8 mouse cellular contexts compared by ENCODE assay signal in genomic region chr11:20531992-20532881, GRCm38 (mm10). TPM values are rescaled to one million over a fixed set of nuclear protein-coding genes. Genes with fewer than 3 reads are reported as not detected.
A peak's percentile ranks its signal among the peaks of the same experiment; 100 is the strongest.
DNase-seq lines count a peak whose midpoint lies in the region; ATAC-seq lines count a peak whose summit lies in the region.

No protein-coding gene starts in this region.

- peak overlapping the region; percentile 72 for H3K9ac ChIP-seq in forebrain, embryonic 15.5 days (replicated peaks)

- H3K27ac ChIP-seq in forebrain, embryonic 15.5 days (replicated peaks), result peak overlapping the region; percentile 52

- no peaks in the 10 kb centered on the region for H3K27me3 ChIP-seq in forebrain, embryonic 15.5 days

- peaks cover 10% of the 10 kb centered on the region; the same call in 1 of the 2 replicates for H3K4me1 ChIP-seq in forebrain, embryonic 15.5 days

- under 1% methylated on average over 31 of the region's 42 CpGs for WGBS in forebrain, embryonic 15.5 days

- ATAC-seq in cerebellum, adult (ENCODE audit: insufficient number of reproducible peaks, low FRiP score, low TSS enrichment), result peak; percentile 69
- ATAC-seq in forebrain, embryonic 15.5 days (replicated peaks), result peak; percentile 89

- peak; percentile 82 for DNase-seq in MN1 (ENCODE audit: low spot score)
- DNase-seq in heart, postnatal 4 days, result peak; percentile 75
- peak; percentile 56 for DNase-seq in layer of hippocampus, adult 9-11 months
- DNase-seq in lung, postnatal 14 days, result peak; percentile 59
- DNase-seq in ovary, postnatal 36 days (ENCODE audit: low spot score), result peak; percentile 54
- peak; percentile 38 for DNase-seq in urinary bladder, postnatal 25 days (ENCODE audit: low spot score)

- no peaks in the 10 kb centered on the region for H3K9me3 ChIP-seq in forebrain, embryonic 15.5 days

- no peaks in the 10 kb centered on the region for H3K36me3 ChIP-seq in forebrain, embryonic 15.5 days

- H3K4me3 ChIP-seq in forebrain, embryonic 15.5 days, result peak overlapping the region; percentile 60

- peak overlapping the region; percentile 91 for H3K4me2 ChIP-seq in forebrain, embryonic 15.5 days (replicated peaks)

RNA-seq across cellular contexts. Expression of gene Sertad2, which starts 10.8 kb away (rescaled TPM):
- polyA plus RNA-seq in forebrain, embryonic 15.5 days (2015; fragmentation: Nextera tagmentation; extraction: Ambion mirVana), result 36.2 and 39.6 TPM in 2 replicates
- total RNA-seq in heart, postnatal 4 days (2021), result 10 to 100 TPM; 26.1 to 28.7 TPM

Comparison
In these comparisons a context has a peak if more than half of its experiments do, and no peak if none do; other contexts are left out.
1. Peak in every context shown above with its lines: DNase-seq, ATAC-seq, H3K4me3 ChIP-seq and H3K27ac ChIP-seq.